Mouse (Mus musculus): ENCODE data around the gene Ostn. TPM values are rescaled to one million over a fixed set of nuclear protein-coding genes. Genes with fewer than 3 reads are reported as not detected.

Ostn gene
- total and polyA plus RNA-seq, 2 experiments from 2014 or later, result not detected

DNA sequence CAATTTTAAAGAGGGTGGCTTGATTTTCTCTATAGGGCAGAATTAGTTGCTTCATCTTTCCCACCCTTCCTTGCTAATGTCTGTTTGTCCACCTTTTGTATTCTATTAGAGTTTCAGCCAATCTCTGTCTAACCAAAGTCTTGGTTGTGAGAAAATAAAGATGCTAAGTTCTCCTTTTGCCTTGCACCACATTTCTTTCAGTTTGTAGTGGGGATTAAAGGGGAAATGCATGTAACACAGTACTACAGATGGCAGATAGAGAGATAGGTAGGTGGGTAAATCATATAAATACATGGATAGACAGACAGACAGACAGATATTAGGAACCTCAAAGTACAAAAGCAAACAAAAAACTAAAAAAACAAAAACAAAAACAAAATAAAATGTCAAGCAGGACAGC lies 69.3 kb downstream of the Ostn start:
- Histone ChIP-seq H3K4me3 (ENCODE audit: low read depth, low read length) (no peak overlapping the region), H3K9ac (replicated peaks; ENCODE audit: low read length, poor library complexity, severe bottlenecking) (no peak overlapping the region), H3K27ac (ENCODE audit: low read depth, low read length) (no peak overlapping the region), H3K27me3 (ENCODE audit: insufficient read depth, low read length) (no peaks in the 10 kb centered on the region), H3K4me2 (ENCODE audit: low read depth, low read length, poor library complexity, severe bottlenecking) (no peak overlapping the region), H3K4me1 (ENCODE audit: insufficient read depth, low read length) (no peaks in the 10 kb centered on the region), H3K36me3 (ENCODE audit: insufficient read depth, low read length) (no peaks in the 10 kb centered on the region), H3K9me3 (ENCODE audit: low read length) (no peaks in the 10 kb centered on the region)
- ATAC-seq (ENCODE audit: low FRiP score), result no peak
- no peak for DNase-seq (ENCODE audit: low spot score)
- no peak for TF ChIP-seq CTCF (IDR thresholded peaks at IDR 0.05)

DNA sequence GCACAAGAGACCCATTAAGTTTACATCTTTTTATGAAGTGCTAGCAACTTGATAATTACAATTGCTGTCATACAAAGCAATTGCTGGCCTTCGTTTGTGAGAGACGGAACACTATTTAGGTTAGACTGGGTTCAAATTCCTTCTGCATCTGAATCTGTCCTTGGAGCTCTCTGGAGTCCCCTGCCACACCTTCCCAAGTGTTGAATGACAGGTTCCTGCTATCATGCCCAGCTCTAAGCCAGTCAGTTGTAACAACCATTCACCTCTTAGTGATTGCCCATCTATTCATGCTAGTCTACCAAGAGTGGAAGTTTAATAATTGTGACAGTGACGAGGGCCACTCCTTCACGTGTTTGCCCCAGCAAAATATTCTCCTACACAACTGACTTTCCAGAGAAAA lies 74.9 kb downstream of the Ostn start:
- ATAC-seq (ENCODE audit: low FRiP score) (no peak), DNase-seq (ENCODE audit: low spot score) (no peak)

DNA sequence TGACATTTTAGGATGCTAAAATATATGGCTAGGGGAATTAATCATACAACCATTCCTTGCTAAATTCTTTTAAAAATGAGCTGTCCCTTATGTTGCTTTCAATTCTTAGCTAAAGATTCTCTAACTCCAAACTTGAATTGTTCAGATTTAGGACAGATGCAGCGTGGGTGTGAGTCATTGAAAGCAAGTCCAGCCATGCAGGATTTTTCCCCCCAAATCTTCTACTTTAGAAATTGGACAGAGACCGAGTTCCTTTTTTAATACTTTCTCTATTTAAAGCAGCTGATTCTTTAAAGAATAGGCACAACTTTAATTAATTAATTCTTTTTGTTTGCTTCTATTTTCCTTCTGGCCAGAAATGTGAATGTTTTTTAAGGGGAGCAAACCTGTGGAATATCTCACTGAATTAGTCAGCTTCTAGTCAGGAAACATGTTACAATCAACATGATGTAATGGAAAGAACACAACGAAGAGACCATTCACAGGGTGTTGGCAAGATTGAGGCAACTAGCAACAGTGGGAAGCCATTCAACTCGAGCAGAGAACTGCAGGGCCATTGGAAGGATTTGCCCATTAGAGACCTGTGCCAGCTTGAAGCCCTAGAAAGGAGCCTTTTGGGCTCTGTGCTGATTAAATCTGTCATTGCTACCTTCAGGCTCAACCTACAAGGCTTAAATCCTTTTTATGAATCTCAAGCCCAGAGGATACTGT lies 77.8 kb downstream of the Ostn start:
- Histone ChIP-seq H3K27ac (ENCODE audit: low read depth, low read length) (no peak overlapping the region), H3K4me3 (ENCODE audit: low read depth, low read length) (no peak overlapping the region), H3K4me1 (ENCODE audit: insufficient read depth, low read length) (peaks cover 1% of the 10 kb centered on the region; the same call in 1 of the 2 replicates), H3K4me2 (ENCODE audit: low read depth, low read length, poor library complexity, severe bottlenecking) (no peak overlapping the region), H3K36me3 (ENCODE audit: insufficient read depth, low read length) (no peaks in the 10 kb centered on the region), H3K9me3 (ENCODE audit: low read length) (no peaks in the 10 kb centered on the region), H3K9ac (replicated peaks; ENCODE audit: low read length, poor library complexity, severe bottlenecking) (no peak overlapping the region), H3K27me3 (ENCODE audit: insufficient read depth, low read length) (no peaks in the 10 kb centered on the region)
- no peak for TF ChIP-seq CTCF (IDR thresholded peaks at IDR 0.05)
- peak; percentile 37 for DNase-seq (ENCODE audit: low spot score)
- WGBS, result 64% methylated on average over 4 of the region's 4 CpGs
- ATAC-seq (ENCODE audit: low FRiP score), result no peak

More for the DNA sequence above, 74.9 kb downstream of the Ostn start:
- 88% methylated on average over 4 of the region's 4 CpGs for WGBS
- Histone ChIP-seq H3K9me3 (ENCODE audit: low read length) (no peaks in the 10 kb centered on the region), H3K27me3 (ENCODE audit: insufficient read depth, low read length) (no peaks in the 10 kb centered on the region), H3K4me1 (ENCODE audit: insufficient read depth, low read length) (no peaks in the 10 kb centered on the region), H3K27ac (ENCODE audit: low read depth, low read length) (no peak overlapping the region), H3K36me3 (ENCODE audit: insufficient read depth, low read length) (no peaks in the 10 kb centered on the region), H3K4me3 (ENCODE audit: low read depth, low read length) (no peak overlapping the region), H3K9ac (replicated peaks; ENCODE audit: low read length, poor library complexity, severe bottlenecking) (no peak overlapping the region), H3K4me2 (ENCODE audit: low read depth, low read length, poor library complexity, severe bottlenecking) (no peak overlapping the region)
- no peak for TF ChIP-seq CTCF (IDR thresholded peaks at IDR 0.05)

DNA sequence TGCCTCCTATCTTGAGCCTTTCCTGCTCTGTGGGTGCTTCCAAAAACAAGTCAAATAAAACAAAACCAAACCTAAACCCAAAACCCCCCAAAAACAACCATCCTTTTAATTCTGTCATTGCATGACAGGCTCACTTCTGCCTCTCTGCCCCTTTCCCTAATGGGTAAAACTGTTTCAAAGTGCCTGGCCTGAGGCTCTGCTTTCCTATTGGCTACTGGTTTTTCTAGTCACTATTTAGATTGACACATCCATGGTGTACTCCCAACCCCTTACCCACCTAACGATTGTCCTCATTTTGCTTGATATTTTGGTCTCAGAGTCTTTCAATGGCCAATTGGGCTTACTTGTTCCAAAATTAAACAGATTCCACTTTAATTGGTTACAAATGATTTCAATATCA lies 78.4 kb downstream of the Ostn start:
- no peak overlapping the region for H3K4me2 ChIP-seq (ENCODE audit: low read depth, low read length, poor library complexity, severe bottlenecking)
- no peaks in the 10 kb centered on the region for H3K27me3 ChIP-seq (ENCODE audit: insufficient read depth, low read length)
- H3K36me3 ChIP-seq (ENCODE audit: insufficient read depth, low read length), result no peaks in the 10 kb centered on the region
- no peak for TF ChIP-seq CTCF (IDR thresholded peaks at IDR 0.05)
- no peaks in the 10 kb centered on the region for H3K9me3 ChIP-seq (ENCODE audit: low read length)
- no peak overlapping the region for H3K4me3 ChIP-seq (ENCODE audit: low read depth, low read length)
- DNase-seq (ENCODE audit: low spot score) (no peak), ATAC-seq (ENCODE audit: low FRiP score) (no peak)
- peaks cover 5% of the 10 kb centered on the region; the same call in 1 of the 2 replicates for H3K4me1 ChIP-seq (ENCODE audit: insufficient read depth, low read length)
- no peak overlapping the region for H3K27ac ChIP-seq (ENCODE audit: low read depth, low read length)
- 74% methylated on average over 1 of the region's 1 CpGs for WGBS
- H3K9ac ChIP-seq (replicated peaks; ENCODE audit: low read length, poor library complexity, severe bottlenecking), result no peak overlapping the region

DNA sequence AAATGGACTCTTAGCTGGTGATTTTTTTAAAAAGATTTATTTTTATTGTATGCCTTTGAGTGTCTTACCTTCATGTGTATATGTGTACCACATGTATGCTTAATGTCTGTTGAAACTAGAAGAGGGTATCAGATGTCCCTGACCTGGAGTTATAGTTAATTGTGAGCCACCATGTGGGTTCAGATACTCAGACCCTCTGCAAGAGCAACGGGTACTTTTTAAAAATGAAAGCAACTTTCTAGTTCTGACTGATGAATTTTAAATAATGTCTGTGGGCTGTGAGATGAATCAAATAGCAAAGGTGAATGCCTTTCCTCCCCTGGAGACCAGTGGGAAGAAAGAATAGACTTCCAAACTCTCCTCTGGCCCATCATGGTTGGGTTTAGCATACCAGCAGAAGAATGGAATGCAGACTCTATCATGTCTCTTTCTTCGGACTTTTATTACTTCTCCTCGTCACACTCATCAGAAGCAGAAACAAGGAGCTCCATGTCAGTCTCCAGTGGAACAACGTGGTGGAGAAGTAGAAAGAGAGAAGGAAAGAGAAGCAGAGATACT lies 79.6 kb downstream of the Ostn start:
- Histone ChIP-seq H3K27me3 (ENCODE audit: insufficient read depth, low read length) (no peaks in the 10 kb centered on the region), H3K4me2 (ENCODE audit: low read depth, low read length, poor library complexity, severe bottlenecking) (no peak overlapping the region), H3K27ac (ENCODE audit: low read depth, low read length) (no peak overlapping the region), H3K9me3 (ENCODE audit: low read length) (no peaks in the 10 kb centered on the region), H3K4me1 (ENCODE audit: insufficient read depth, low read length) (peaks cover 8% of the 10 kb centered on the region; the same call in 1 of the 2 replicates), H3K9ac (replicated peaks; ENCODE audit: low read length, poor library complexity, severe bottlenecking) (no peak overlapping the region), H3K36me3 (ENCODE audit: insufficient read depth, low read length) (no peaks in the 10 kb centered on the region), H3K4me3 (ENCODE audit: low read depth, low read length) (no peak overlapping the region)
- TF ChIP-seq CTCF (IDR thresholded peaks at IDR 0.05), result no peak
- DNase-seq (ENCODE audit: low spot score) (no peak), ATAC-seq (ENCODE audit: low FRiP score) (no peak)
- WGBS, result 80% methylated on average over 4 of the region's 4 CpGs
